Mouse (Mus musculus) kidney, embryonic 16.5 days (tissue): ENCODE measurements at regions not wholly inside any gene's neighbourhood (a gene's known extent, or its start where the extent isn't known, plus 50 kb on each side); places are given as distances from the start of the nearest gene placed in this dataset.
A peak's percentile ranks its signal among the peaks of the same experiment; 100 is the strongest.

Source experiments
- ATAC-seq: fragments of 200-750 bp; cut with Nextera tagmentation; 2 replicates; pipeline ENCODE4 v1.8.0; 2017; ENCODE audit warnings: moderate TSS enrichment; ENCODE audit not compliant: low FRiP score, low TSS enrichment
- H3K27ac ChIP-seq: fragments of 300-500 bp; sonication (generic); 2 replicates; pipeline ENCODE4 v1.5.1; 2014; ENCODE audit warnings: low read length
- H3K27me3 ChIP-seq: fragments of 300-500 bp; sonication (generic); 2 replicates; pipeline ENCODE4 v1.6.1; 2014; ENCODE audit warnings: low read length, control low read depth, mixed read lengths; ENCODE audit not compliant: insufficient read depth
- H3K36me3 ChIP-seq: fragments of 300-500 bp; sonication (generic); 2 replicates; pipeline ENCODE4 v1.6.1; 2014; ENCODE audit warnings: low read length, control low read depth, mixed read lengths; ENCODE audit not compliant: insufficient read depth
- H3K4me1 ChIP-seq: fragments of 300-500 bp; sonication (generic); 2 replicates; pipeline ENCODE4 v1.6.1; 2014; ENCODE audit warnings: low read length, control low read depth, mixed read lengths; ENCODE audit not compliant: insufficient read depth
- H3K4me2 ChIP-seq: fragments of 300-500 bp; sonication (generic); replicated peaks from 2 replicates; pipeline ENCODE4 v1.6.1; 2014; ENCODE audit warnings: low read depth, low read length
- H3K4me3 ChIP-seq: fragments of 300-500 bp; sonication (generic); 2 replicates; pipeline ENCODE4 v1.5.1; 2014; ENCODE audit warnings: mild to moderate bottlenecking, low read length
- H3K9ac ChIP-seq: fragments of 300-500 bp; sonication (generic); replicated peaks from 2 replicates; pipeline ENCODE4 v1.6.1; 2014; ENCODE audit warnings: low read length
- H3K9me3 ChIP-seq: fragments of 300-500 bp; sonication (generic); 2 replicates; pipeline ENCODE4 v1.6.1; 2016; ENCODE audit warnings: low read length, control low read depth
- WGBS: fragments of 180-500 bp; shearing (Covaris S2); extraction: QIAGEN DNeasy Blood & Tissue Kit; methylation state at CpG from one replicate; pipeline ENCODE4 v1.1.7; 2014; 5-methylcytosine and 5-hydroxymethylcytosine counted together

- H3K36me3 ChIP-seq, result no peaks in the 10 kb centered on the region
- 58% methylated on average over 9 of the region's 9 CpGs for WGBS
- H3K9ac ChIP-seq, result no peak overlapping the region
- no peaks in the 10 kb centered on the region for H3K27me3 ChIP-seq
- no peak overlapping the region for H3K27ac ChIP-seq
- H3K4me3 ChIP-seq, result no peak overlapping the region
- no peak for ATAC-seq
- H3K4me1 ChIP-seq, result no peaks in the 10 kb centered on the region
- no peaks in the 10 kb centered on the region for H3K9me3 ChIP-seq
- H3K4me2 ChIP-seq, result no peak overlapping the region
Measured at GRCm38 (mm10) chr11:8232636-8233189, 431.6 kb downstream of the Tns3 start.

- Histone ChIP-seq H3K9ac (no peak overlapping the region), H3K9me3 (no peaks in the 10 kb centered on the region), H3K4me3 (no peak overlapping the region), H3K27ac (no peak overlapping the region), H3K4me1 (no peaks in the 10 kb centered on the region), H3K36me3 (no peaks in the 10 kb centered on the region), H3K4me2 (no peak overlapping the region), H3K27me3 (no peaks in the 10 kb centered on the region)
- ATAC-seq, result 0 out of 2 replicates have a peak, but pooled peaks have one; percentile 12
- WGBS, result 34% methylated on average over 7 of the region's 7 CpGs
Measured at GRCm38 (mm10) chr11:8229787-8230186, 434.5 kb downstream of the Tns3 start.

GRCm38 (mm10) chr11:8227772-8228425 is 436.4 kb downstream of the Tns3 start:
- Histone ChIP-seq H3K36me3 (no peaks in the 10 kb centered on the region), H3K4me3 (no peak overlapping the region), H3K4me2 (no peak overlapping the region), H3K9ac (no peak overlapping the region), H3K27me3 (no peaks in the 10 kb centered on the region), H3K27ac (no peak overlapping the region), H3K9me3 (no peaks in the 10 kb centered on the region), H3K4me1 (no peaks in the 10 kb centered on the region)
- WGBS, result 48% methylated on average over 8 of the region's 8 CpGs
- no peak for ATAC-seq

GRCm38 (mm10) chr11:8224366-8224765 is 440.0 kb downstream of the Tns3 start:
- H3K4me1 ChIP-seq, result no peaks in the 10 kb centered on the region
- H3K36me3 ChIP-seq, result no peaks in the 10 kb centered on the region
- 86% methylated on average over 1 of the region's 1 CpGs for WGBS
- H3K27ac ChIP-seq, result no peak overlapping the region
- H3K9ac ChIP-seq, result no peak overlapping the region
- H3K9me3 ChIP-seq, result no peaks in the 10 kb centered on the region
- H3K4me2 ChIP-seq, result no peak overlapping the region
- H3K27me3 ChIP-seq, result no peaks in the 10 kb centered on the region
- ATAC-seq, result no peak
- no peak overlapping the region for H3K4me3 ChIP-seq

GRCm38 (mm10) chr11:8220618-8221017 is 443.7 kb downstream of the Tns3 start:
- no peak overlapping the region for H3K4me2 ChIP-seq
- no peaks in the 10 kb centered on the region for H3K9me3 ChIP-seq
- H3K27ac ChIP-seq, result no peak overlapping the region
- H3K27me3 ChIP-seq, result no peaks in the 10 kb centered on the region
- H3K4me3 ChIP-seq, result no peak overlapping the region
- 56% methylated on average over 3 of the region's 3 CpGs for WGBS
- H3K4me1 ChIP-seq, result no peaks in the 10 kb centered on the region
- H3K9ac ChIP-seq, result no peak overlapping the region
- H3K36me3 ChIP-seq, result no peaks in the 10 kb centered on the region
- ATAC-seq, result no peak

GRCm38 (mm10) chr11:8219911-8220310 is 444.4 kb downstream of the Tns3 start:
- H3K36me3 ChIP-seq, result no peaks in the 10 kb centered on the region
- 55% methylated on average over 6 of the region's 6 CpGs for WGBS
- no peak overlapping the region for H3K9ac ChIP-seq
- H3K4me3 ChIP-seq, result no peak overlapping the region
- H3K27me3 ChIP-seq, result no peaks in the 10 kb centered on the region
- no peaks in the 10 kb centered on the region for H3K9me3 ChIP-seq
- no peak overlapping the region for H3K4me2 ChIP-seq
- no peaks in the 10 kb centered on the region for H3K4me1 ChIP-seq
- peak; percentile 76; the same call in 1 of the 2 replicates for ATAC-seq
- H3K27ac ChIP-seq, result no peak overlapping the region

GRCm38 (mm10) chr11:8215634-8216033 is 448.7 kb downstream of the Tns3 start:
- no peak for ATAC-seq

GRCm38 (mm10) chr11:8214305-8214903 is 449.9 kb downstream of the Tns3 start:
- 64% methylated on average over 2 of the region's 2 CpGs for WGBS
- no peak for ATAC-seq
- Histone ChIP-seq H3K36me3 (no peaks in the 10 kb centered on the region), H3K27ac (no peak overlapping the region), H3K4me1 (no peaks in the 10 kb centered on the region), H3K9me3 (no peaks in the 10 kb centered on the region), H3K4me3 (no peak overlapping the region), H3K4me2 (no peak overlapping the region), H3K27me3 (no peaks in the 10 kb centered on the region), H3K9ac (no peak overlapping the region)

More at GRCm38 (mm10) chr11:8215634-8216033, 448.7 kb downstream of the Tns3 start:
- Histone ChIP-seq H3K9me3 (no peaks in the 10 kb centered on the region), H3K27me3 (no peaks in the 10 kb centered on the region), H3K4me3 (no peak overlapping the region), H3K4me1 (no peaks in the 10 kb centered on the region), H3K27ac (no peak overlapping the region), H3K4me2 (no peak overlapping the region), H3K36me3 (no peaks in the 10 kb centered on the region), H3K9ac (no peak overlapping the region)
- WGBS, result 79% methylated on average over 7 of the region's 7 CpGs

GRCm38 (mm10) chr11:8213130-8213529 is 451.2 kb downstream of the Tns3 start:
- H3K9ac ChIP-seq, result no peak overlapping the region
- 97% methylated on average over 3 of the region's 3 CpGs for WGBS
- no peaks in the 10 kb centered on the region for H3K27me3 ChIP-seq
- H3K4me2 ChIP-seq, result no peak overlapping the region
- no peak overlapping the region for H3K4me3 ChIP-seq
- no peak for ATAC-seq
- no peak overlapping the region for H3K27ac ChIP-seq
- H3K9me3 ChIP-seq, result no peaks in the 10 kb centered on the region
- H3K4me1 ChIP-seq, result no peaks in the 10 kb centered on the region
- no peaks in the 10 kb centered on the region for H3K36me3 ChIP-seq

- WGBS, result 80% methylated on average over 4 of the region's 4 CpGs
Measured at GRCm38 (mm10) chr11:8212714-8213113, 451.6 kb downstream of the Tns3 start.

More at GRCm38 (mm10) chr11:8212714-8213113, 451.6 kb downstream of the Tns3 start:
- no peaks in the 10 kb centered on the region for H3K36me3 ChIP-seq
- H3K27me3 ChIP-seq, result no peaks in the 10 kb centered on the region
- no peak overlapping the region for H3K4me3 ChIP-seq
- no peaks in the 10 kb centered on the region for H3K9me3 ChIP-seq
- no peak overlapping the region for H3K4me2 ChIP-seq
- no peak overlapping the region for H3K9ac ChIP-seq
- ATAC-seq, result no peak
- H3K4me1 ChIP-seq, result no peaks in the 10 kb centered on the region
- no peak overlapping the region for H3K27ac ChIP-seq
